Mouse (Mus musculus): Measurements from ENCODE around the gene Sptbn2.

DNA sequence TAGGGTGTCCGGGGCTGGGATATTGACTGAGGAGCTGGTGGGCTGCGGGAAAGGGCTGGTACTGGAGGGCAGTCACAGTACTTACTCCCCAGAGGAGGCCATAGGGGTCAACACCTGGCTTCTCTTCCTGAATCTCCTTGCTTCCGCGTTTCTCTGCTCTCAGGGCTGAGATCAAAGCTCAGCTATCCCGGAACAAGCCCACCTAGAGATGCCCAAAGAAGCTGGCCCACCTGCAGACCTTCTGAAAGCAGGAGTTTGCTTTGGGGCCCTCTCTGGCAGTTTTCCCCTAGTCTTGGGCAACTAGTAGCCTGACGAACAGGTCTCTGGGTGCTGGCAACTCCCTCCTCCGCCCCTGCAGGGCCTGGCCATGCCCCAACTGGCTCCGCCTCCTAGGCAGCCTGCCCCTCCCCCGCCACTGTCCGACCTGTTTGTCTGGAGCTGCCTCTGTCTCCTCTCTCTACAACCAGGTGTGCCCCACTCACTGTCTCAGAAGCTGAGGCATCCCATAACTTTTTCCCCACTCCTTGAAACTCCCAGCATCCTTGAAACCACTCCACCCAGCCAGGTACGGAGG, 9.8 kb downstream of the Sptbn2 start:
- TF ChIP-seq GATA1 (IDR thresholded peaks at IDR 0.05; ENCODE audit: borderline replicate concordance, low read length) (no peak), FLI1 (IDR thresholded peaks at IDR 0.05; ENCODE audit: low read length) (no peak)

All from megakaryocyte, embryonic 14.5 days (primary cell).